Mouse (Mus musculus) liver, embryonic 14.5 days (tissue): Measurements from ENCODE around the gene Ift27. TPM values are rescaled to one million over a fixed set of nuclear protein-coding genes. Genes with fewer than 3 reads are reported as not detected.
A peak's percentile ranks its signal among the peaks of the same experiment; 100 is the strongest.

ENCODE experiments used
- ATAC-seq: fragments of 200-750 bp; cut with Nextera tagmentation; 2 replicates; pipeline ENCODE4 v1.8.0; 2017; ENCODE audit warnings: moderate number of reproducible peaks, mild to moderate bottlenecking, moderate library complexity; ENCODE audit not compliant: insufficient read depth
- DNase-seq, 3 experiments: peaks; one replicate each; pipeline ENCODE4 v3.0.0-alpha.2; 2012 to 2013; ENCODE audit warnings: low read depth in 3 of 3, low spot score in 3 of 3
- H3K27ac ChIP-seq: fragments of 300-500 bp; sonication (generic); 2 replicates; pipeline ENCODE4 v1.5.1; 2014; ENCODE audit warnings: moderate library complexity, mild to moderate bottlenecking, control low read depth, inconsistent platforms
- H3K27me3 ChIP-seq: fragments of 300-500 bp; sonication (generic); 2 replicates; pipeline ENCODE4 v1.6.1; 2014; ENCODE audit warnings: mild to moderate bottlenecking, low read length, moderate library complexity; ENCODE audit not compliant: control insufficient read depth, insufficient read depth
- H3K36me3 ChIP-seq: fragments of 300-500 bp; sonication (generic); replicated peaks from 2 replicates; pipeline ENCODE4 v1.6.1; 2014; ENCODE audit warnings: low read depth; ENCODE audit not compliant: control insufficient read depth, insufficient read depth
- H3K4me1 ChIP-seq, 2 experiments: fragments of 200-500 bp in 1 of 2; fragments of 300-500 bp in 1 of 2; sonication (generic) in 1 of 2; replicated peaks; 2 replicates each; pipeline ENCODE4 v1.6.1; 2012 to 2014; ENCODE audit warnings: antibody characterized with exemption in 1 of 2, inconsistent platforms in 1 of 2, low read length in 1 of 2; ENCODE audit not compliant: control insufficient read depth in 2 of 2, insufficient read depth in 2 of 2
- H3K4me2 ChIP-seq: fragments of 300-500 bp; sonication (generic); 2 replicates; pipeline ENCODE4 v1.6.1; 2014; ENCODE audit warnings: low read depth, mild to moderate bottlenecking, control low read depth, moderate library complexity
- H3K4me3 ChIP-seq, 2 experiments: fragments of 200-500 bp in 1 of 2; fragments of 300-500 bp in 1 of 2; sonication (generic) in 1 of 2; 2 replicates each; pipeline ENCODE4 v1.5.1; 2012 to 2014; ENCODE audit warnings: low read depth in 2 of 2, low read length in 2 of 2, mild to moderate bottlenecking in 2 of 2, control low read depth in 1 of 2, inconsistent platforms in 1 of 2, moderate library complexity in 1 of 2; ENCODE audit not compliant: insufficient read depth in 1 of 2
- H3K9ac ChIP-seq: fragments of 300-500 bp; sonication (generic); replicated peaks from 2 replicates; pipeline ENCODE4 v1.6.1; 2014; ENCODE audit warnings: mild to moderate bottlenecking, control low read depth, moderate library complexity
- H3K9me3 ChIP-seq: fragments of 300-500 bp; sonication (generic); 2 replicates; pipeline ENCODE4 v1.6.1; 2016; ENCODE audit warnings: low read length, mixed read lengths; ENCODE audit not compliant: control insufficient read depth
- CTCF ChIP-seq: IDR thresholded peaks from 2 replicates; pipeline ENCODE4 v1.5.1; 2016; ENCODE audit warnings: antibody characterized with exemption, low read depth, control low read depth
- EP300 ChIP-seq: IDR thresholded peaks from 2 replicates; pipeline ENCODE4 v1.6.1; 2016; ENCODE audit warnings: antibody characterized with exemption, low read depth
- WGBS: fragments of 180-500 bp; shearing (Covaris S2); extraction: QIAGEN DNeasy Blood & Tissue Kit; methylation state at CpG from one replicate; pipeline ENCODE4 v1.1.7; 2014; ENCODE audit not compliant: insufficient replicate concordance; 5-methylcytosine and 5-hydroxymethylcytosine counted together
- polyA plus RNA-seq, 2 experiments: library from polyadenylated mRNA; depleted of rRNA in 1 of 2; stranded (reverse) in 1 of 2; unstranded in 1 of 2; fragments of >200 nt; fragmentation: Nextera tagmentation in 1 of 2; extraction: Ambion mirVana in 1 of 2; gene quantifications; 2 replicates each; pipeline versions ENCODE4 v1.2.1 to v1.2.3; 2012 to 2014

The Ift27 gene
- polyA plus RNA-seq, 2 experiments = 13.5 to 37.8 TPM

GRCm38 (mm10) chr15:78188546-78188945, 14.6 kb upstream of the Ift27 start:
- H3K27me3 ChIP-seq = no peaks in the 10 kb centered on the region
- ATAC-seq (no peak), DNase-seq (no peak)
- H3K4me3 ChIP-seq = no peak overlapping the region
- no peak overlapping the region for H3K27ac ChIP-seq
- H3K9me3 ChIP-seq = no peaks in the 10 kb centered on the region
- H3K4me2 ChIP-seq = no peak overlapping the region
- no peaks in the 10 kb centered on the region for H3K36me3 ChIP-seq
- H3K9ac ChIP-seq = no peak overlapping the region
- TF ChIP-seq CTCF (no peak), EP300 (no peak)
- WGBS = 69% methylated on average over 3 of the region's 3 CpGs
- H3K4me1 ChIP-seq = no peaks in the 10 kb centered on the region

GRCm38 (mm10) chr15:78186906-78187305, 13.0 kb upstream of the Ift27 start:
- no peaks in the 10 kb centered on the region for H3K36me3 ChIP-seq
- DNase-seq (no peak), ATAC-seq (no peak)
- no peak overlapping the region for H3K4me3 ChIP-seq
- H3K9me3 ChIP-seq = no peaks in the 10 kb centered on the region
- no peaks in the 10 kb centered on the region for H3K4me1 ChIP-seq
- H3K27me3 ChIP-seq = no peaks in the 10 kb centered on the region; the same call in 1 of the 2 replicates
- H3K9ac ChIP-seq = no peak overlapping the region
- WGBS = 56% methylated on average over 5 of the region's 5 CpGs
- H3K4me2 ChIP-seq = no peak overlapping the region
- no peak overlapping the region for H3K27ac ChIP-seq
- TF ChIP-seq CTCF (no peak), EP300 (no peak)

GRCm38 (mm10) chr15:78185609-78186008, 11.7 kb upstream of the Ift27 start:
- 62% methylated on average over 4 of the region's 4 CpGs for WGBS
- Histone ChIP-seq H3K4me1 (no peaks in the 10 kb centered on the region), H3K27me3 (no peaks in the 10 kb centered on the region; the same call in 1 of the 2 replicates), H3K4me2 (no peak overlapping the region), H3K4me3 (no peak overlapping the region), H3K9ac (no peak overlapping the region), H3K36me3 (no peaks in the 10 kb centered on the region), H3K27ac (no peak overlapping the region), H3K9me3 (no peaks in the 10 kb centered on the region)
- ATAC-seq = no peak
- DNase-seq = no peak
- TF ChIP-seq EP300 (no peak), CTCF (no peak)

GRCm38 (mm10) chr15:78184855-78185254, 10.9 kb upstream of the Ift27 start:
- Histone ChIP-seq H3K36me3 (no peaks in the 10 kb centered on the region), H3K4me3 (no peak overlapping the region), H3K4me1 (no peaks in the 10 kb centered on the region), H3K4me2 (no peak overlapping the region), H3K9me3 (no peaks in the 10 kb centered on the region), H3K27ac (no peak overlapping the region), H3K27me3 (no peaks in the 10 kb centered on the region; the same call in 1 of the 2 replicates), H3K9ac (no peak overlapping the region)
- TF ChIP-seq EP300 = no peak
- TF ChIP-seq CTCF = peak; percentile 50
- ATAC-seq = no peak
- WGBS = 1% methylated on average over 10 of the region's 10 CpGs
- peak in 1 of 3 experiments; percentile 17 for DNase-seq

- H3K27me3 ChIP-seq = no peaks in the 10 kb centered on the region; the same call in 1 of the 2 replicates
- H3K9ac ChIP-seq = no peak overlapping the region
- no peaks in the 10 kb centered on the region for H3K4me1 ChIP-seq
- no peak overlapping the region for H3K4me3 ChIP-seq
- 33% methylated on average over 8 of the region's 8 CpGs for WGBS
- H3K9me3 ChIP-seq = no peaks in the 10 kb centered on the region
- no peaks in the 10 kb centered on the region for H3K36me3 ChIP-seq
- no peak overlapping the region for H3K4me2 ChIP-seq
- no peak overlapping the region for H3K27ac ChIP-seq
- ATAC-seq = no peak
- no peak for DNase-seq
- no peak for TF ChIP-seq CTCF
- no peak for TF ChIP-seq EP300
These were observed 7.9 kb upstream of the Ift27 start for GRCm38 (mm10) chr15:78181701-78182405.
